In the genomic region with DNA sequence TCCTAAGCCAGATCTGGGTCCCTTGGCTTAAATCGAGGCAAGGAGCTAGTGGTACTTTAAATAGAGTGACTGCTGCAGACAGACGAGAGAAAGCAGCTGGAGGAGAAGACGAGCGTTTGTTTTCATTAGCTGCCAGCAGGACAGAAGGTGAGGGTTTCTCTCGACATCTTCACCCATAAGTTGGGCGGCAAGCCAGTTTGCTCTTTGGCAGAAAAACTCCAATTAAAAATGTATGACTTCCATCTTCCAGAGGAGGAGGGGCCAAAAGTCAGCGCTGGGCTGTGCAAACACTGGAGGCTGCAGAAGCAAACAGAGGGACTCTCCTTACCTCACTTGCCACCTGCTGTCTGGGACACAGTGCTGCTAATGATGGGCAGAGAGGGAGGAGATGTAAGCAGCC, we compare ENCODE assay signal across 11 mouse cellular contexts. TPM values are rescaled to one million over a fixed set of nuclear protein-coding genes. Genes with fewer than 3 reads are reported as not detected.
DNase-seq lines count a peak whose midpoint lies in the region; ATAC-seq lines count a peak whose summit lies in the region.
"Had no signal": no experiment of that assay in that cellular context is flagged by ENCODE, and none has a peak within 500 bp of the region (broad histone marks: within the 10 kb centered on the region; RNA-seq: fewer than 3 reads in every experiment).

No protein-coding gene starts in this region.

- no peaks in the 10 kb centered on the region for H3K9me3 ChIP-seq in forebrain, embryonic 12.5 days
- H3K9me3 ChIP-seq in forebrain, embryonic 11.5 days (ENCODE audit: control insufficient read depth, low read length): no peaks in the 10 kb centered on the region
- H3K9me3 ChIP-seq in midbrain, embryonic 11.5 days (ENCODE audit: control insufficient read depth, low read length): no peaks in the 10 kb centered on the region
- no peaks in the 10 kb centered on the region for H3K9me3 ChIP-seq in midbrain, embryonic 10.5 days (replicated peaks)
- no peaks in the 10 kb centered on the region for H3K9me3 ChIP-seq in limb, embryonic 10.5 days (replicated peaks)
- H3K9me3 ChIP-seq in stomach, embryonic 14.5 days (ENCODE audit: control insufficient read depth, low read depth, low read length): no peaks in the 10 kb centered on the region
- H3K9me3 ChIP-seq: limb, embryonic 12.5 days had no signal

- H3K27ac ChIP-seq in forebrain, embryonic 12.5 days: peak overlapping the region; percentile 5; the same call in 1 of the 2 replicates
- H3K27ac ChIP-seq in forebrain, embryonic 11.5 days (ENCODE audit: low read depth, low read length): no peak overlapping the region
- H3K27ac ChIP-seq in midbrain, embryonic 11.5 days (ENCODE audit: low read depth, low read length): no peak overlapping the region
- no peak overlapping the region for H3K27ac ChIP-seq in midbrain, embryonic 10.5 days (replicated peaks)
- 0 out of 2 replicates have a peak overlapping the region, but pooled peaks have one; percentile 19 for H3K27ac ChIP-seq in limb, embryonic 10.5 days
- H3K27ac ChIP-seq in stomach, embryonic 14.5 days (ENCODE audit: low read length): no peak overlapping the region
- H3K27ac ChIP-seq: limb, embryonic 12.5 days had no signal

- H3K36me3 ChIP-seq in forebrain, embryonic 12.5 days (replicated peaks): no peaks in the 10 kb centered on the region
- H3K36me3 ChIP-seq in forebrain, embryonic 11.5 days (ENCODE audit: control insufficient read depth, insufficient read depth, low read length): no peaks in the 10 kb centered on the region
- no peaks in the 10 kb centered on the region for H3K36me3 ChIP-seq in midbrain, embryonic 11.5 days (ENCODE audit: control insufficient read depth, insufficient read depth, low read length)
- H3K36me3 ChIP-seq in midbrain, embryonic 10.5 days: no peaks in the 10 kb centered on the region
- no peaks in the 10 kb centered on the region for H3K36me3 ChIP-seq in limb, embryonic 10.5 days
- no peaks in the 10 kb centered on the region for H3K36me3 ChIP-seq in stomach, embryonic 14.5 days (ENCODE audit: control insufficient read depth, insufficient read depth, low read length)
- H3K36me3 ChIP-seq: limb, embryonic 12.5 days had no signal

- H3K4me1 ChIP-seq in forebrain, embryonic 12.5 days: no peaks in the 10 kb centered on the region
- no peaks in the 10 kb centered on the region for H3K4me1 ChIP-seq in forebrain, embryonic 11.5 days (replicated peaks; ENCODE audit: control insufficient read depth, insufficient read depth, low read length)
- H3K4me1 ChIP-seq in midbrain, embryonic 11.5 days (ENCODE audit: control insufficient read depth, insufficient read depth, low read length): no peaks in the 10 kb centered on the region
- H3K4me1 ChIP-seq in midbrain, embryonic 10.5 days: no peaks in the 10 kb centered on the region
- peaks cover 22% of the 10 kb centered on the region; the same call in 1 of the 2 replicates for H3K4me1 ChIP-seq in limb, embryonic 10.5 days
- peaks cover 18% of the 10 kb centered on the region for H3K4me1 ChIP-seq in stomach, embryonic 14.5 days (ENCODE audit: control insufficient read depth, insufficient read depth, low read length)

- no peak for DNase-seq in forebrain, embryonic 11.5 days (ENCODE audit: low spot score)
- no peak for DNase-seq in midbrain, embryonic 11.5 days (ENCODE audit: low spot score, missing footprints)
- no peak for DNase-seq in midbrain, embryonic 10.5 days (ENCODE audit: low spot score)
- DNase-seq in limb, embryonic 10.5 days (ENCODE audit: low spot score): no peak
- DNase-seq in heart, postnatal 25 days (ENCODE audit: low spot score): no peak
- DNase-seq in adrenal gland, postnatal 25 days: no peak
- DNase-seq: adrenal gland, adult 2 months had no signal

- no peak overlapping the region for H3K4me2 ChIP-seq in forebrain, embryonic 12.5 days
- H3K4me2 ChIP-seq in forebrain, embryonic 11.5 days (ENCODE audit: low read depth, low read length, severe bottlenecking): no peak overlapping the region
- H3K4me2 ChIP-seq in midbrain, embryonic 11.5 days: no peak overlapping the region
- H3K4me2 ChIP-seq in stomach, embryonic 14.5 days (replicated peaks; ENCODE audit: low read depth, low read length): no peak overlapping the region
- H3K4me2 ChIP-seq: limb, embryonic 12.5 days had no signal

- no peak for ATAC-seq in forebrain, embryonic 12.5 days (ENCODE audit: low FRiP score)
- no peak for ATAC-seq in forebrain, embryonic 11.5 days (replicated peaks; ENCODE audit: low FRiP score)
- ATAC-seq in midbrain, embryonic 11.5 days (ENCODE audit: low FRiP score): peak; percentile 54; the same call in 1 of the 2 replicates
- peak; percentile 86 for ATAC-seq in stomach, embryonic 14.5 days (ENCODE audit: insufficient number of reproducible peaks, insufficient read depth, low FRiP score, low read depth)

- H3K27me3 ChIP-seq in forebrain, embryonic 12.5 days: no peaks in the 10 kb centered on the region
- no peaks in the 10 kb centered on the region for H3K27me3 ChIP-seq in forebrain, embryonic 11.5 days (ENCODE audit: control insufficient read depth, insufficient read depth, low read length)
- no peaks in the 10 kb centered on the region for H3K27me3 ChIP-seq in midbrain, embryonic 11.5 days (ENCODE audit: control insufficient read depth, insufficient read depth, low read length)
- no peaks in the 10 kb centered on the region for H3K27me3 ChIP-seq in midbrain, embryonic 10.5 days (ENCODE audit: low read depth, poor library complexity, severe bottlenecking)
- H3K27me3 ChIP-seq in limb, embryonic 10.5 days (ENCODE audit: low read depth, poor library complexity, severe bottlenecking): no peaks in the 10 kb centered on the region
- no peaks in the 10 kb centered on the region for H3K27me3 ChIP-seq in stomach, embryonic 14.5 days (ENCODE audit: control insufficient read depth, insufficient read depth, low read length)
- H3K27me3 ChIP-seq: limb, embryonic 12.5 days had no signal

- WGBS in forebrain, embryonic 12.5 days: 48% methylated on average over 7 of the region's 7 CpGs
- 51% methylated on average over 7 of the region's 7 CpGs for WGBS in forebrain, embryonic 11.5 days
- 50% methylated on average over 7 of the region's 7 CpGs for WGBS in midbrain, embryonic 11.5 days
- WGBS in midbrain, embryonic 10.5 days: 67% methylated on average over 7 of the region's 7 CpGs
- WGBS in limb, embryonic 10.5 days: 38% methylated on average over 7 of the region's 7 CpGs
- WGBS in stomach, embryonic 14.5 days: 7% methylated on average over 7 of the region's 7 CpGs

- intact Hi-C loops in heart, postnatal 25 days (cut with DNase I): no loop called here

- H3K9ac ChIP-seq in forebrain, embryonic 12.5 days: no peak overlapping the region
- no peak overlapping the region for H3K9ac ChIP-seq in forebrain, embryonic 11.5 days (ENCODE audit: low read length)
- no peak overlapping the region for H3K9ac ChIP-seq in midbrain, embryonic 11.5 days (ENCODE audit: low read length)
- no peak overlapping the region for H3K9ac ChIP-seq in stomach, embryonic 14.5 days (replicated peaks; ENCODE audit: low read depth, low read length)
- H3K9ac ChIP-seq: limb, embryonic 12.5 days had no signal

- H3K4me3 ChIP-seq in forebrain, embryonic 12.5 days (replicated peaks): no peak overlapping the region
- H3K4me3 ChIP-seq in forebrain, embryonic 11.5 days (ENCODE audit: low read depth, low read length): no peak overlapping the region
- H3K4me3 ChIP-seq in midbrain, embryonic 11.5 days (ENCODE audit: low read depth, low read length): no peak overlapping the region
- no peak overlapping the region for H3K4me3 ChIP-seq in midbrain, embryonic 10.5 days
- no peak overlapping the region for H3K4me3 ChIP-seq in limb, embryonic 10.5 days
- no peak overlapping the region for H3K4me3 ChIP-seq in stomach, embryonic 14.5 days (ENCODE audit: low read depth, low read length)
- H3K4me3 ChIP-seq: limb, embryonic 12.5 days had no signal

RNA-seq across cellular contexts. Expression of a gene that starts 37.3 kb away (rescaled TPM):
- 3.3 and 3.9 TPM in 2 replicates for polyA plus RNA-seq in forebrain, embryonic 12.5 days (2016; fragmentation: Nextera tagmentation; extraction: Ambion mirVana)
- 0.96 and 1.6 TPM in 2 replicates for polyA plus RNA-seq in forebrain, embryonic 11.5 days (2014; fragmentation: Nextera tagmentation; extraction: Ambion mirVana)
- polyA plus RNA-seq in midbrain, embryonic 11.5 days (2014; fragmentation: Nextera tagmentation; extraction: Ambion mirVana): 0.80 and 1.2 TPM in 2 replicates
- 0.53 and 0.67 TPM in 2 replicates for polyA plus RNA-seq in midbrain, embryonic 10.5 days (2016; fragmentation: Nextera tagmentation; extraction: Ambion mirVana)
- 0.41 and 2.2 TPM in 2 replicates for polyA plus RNA-seq in limb, embryonic 10.5 days (2016; fragmentation: Nextera tagmentation; extraction: Ambion mirVana)
- 0.31 and 0.38 TPM in 2 replicates for polyA plus RNA-seq in stomach, embryonic 14.5 days (2014; fragmentation: Nextera tagmentation; extraction: Ambion mirVana)
- not detected for total RNA-seq in heart, postnatal 25 days (2021)
- not detected in 2 replicates for total RNA-seq in adrenal gland, postnatal 25 days (2021)
- total RNA-seq: adrenal gland, adult 2 months; neutrophil, adult 5-6 weeks had no signal
- polyA plus RNA-seq: adrenal gland, adult 2 months had no signal

Comparison
In these comparisons a context has a peak if more than half of its experiments do, and no peak if none do; other contexts are left out.
1. H3K27ac ChIP-seq: peak in forebrain, embryonic 12.5 days (single experiment) and limb, embryonic 10.5 days (single experiment); none in forebrain, embryonic 11.5 days (single experiment), midbrain, embryonic 11.5 days (single experiment), midbrain, embryonic 10.5 days (single experiment) and stomach, embryonic 14.5 days (single experiment).
2. ATAC-seq: peak in midbrain, embryonic 11.5 days (single experiment) and stomach, embryonic 14.5 days (single experiment); none in forebrain, embryonic 12.5 days (single experiment) and forebrain, embryonic 11.5 days (single experiment).